Mouse (Mus musculus): Measurements from ENCODE around the gene Plk5. TPM values are rescaled to one million over a fixed set of nuclear protein-coding genes. Genes with fewer than 3 reads are reported as not detected.

Plk5 gene
- total and polyA plus RNA-seq, 3 experiments: 0.50 to 2.7 (median 0.63) TPM

GRCm38 (mm10) chr10:80400704-80401161 lies 44.5 kb downstream of the Plk5 start:
- peaks cover 11% of the 10 kb centered on the region for H3K4me1 ChIP-seq (ENCODE audit: control insufficient read depth, insufficient read depth, low read length)
- H3K79me2 ChIP-seq (replicated peaks; ENCODE audit: control insufficient read depth, insufficient read depth, low read length): peaks cover 4% of the 10 kb centered on the region
- no peaks in the 10 kb centered on the region for H3K36me3 ChIP-seq (ENCODE audit: control insufficient read depth, insufficient read depth, low read length)
- 46% methylated on average over 4 of the region's 4 CpGs for WGBS
- TF ChIP-seq EP300 (IDR thresholded peaks at IDR 0.05; ENCODE audit: insufficient read depth, low read depth, low read length) (no peak), CTCF (IDR thresholded peaks at IDR 0.05) (no peak), POLR2A (IDR thresholded peaks at IDR 0.05; ENCODE audit: insufficient read depth, low read depth, low read length) (no peak)
- H3K27ac ChIP-seq: no peak overlapping the region
- DNase-seq: no peak
- no peak overlapping the region for H3K9ac ChIP-seq (ENCODE audit: low read depth, low read length)
- H3K4me3 ChIP-seq: no peak overlapping the region
- no peaks in the 10 kb centered on the region for H3K27me3 ChIP-seq (ENCODE audit: control insufficient read depth, insufficient read depth, low read length)
- intact Hi-C loops (cut with DNase I): no loop called here

- 86% methylated on average over 4 of the region's 4 CpGs for WGBS
- intact Hi-C loops (cut with DNase I): no loop called here
- peak; percentile 77 for TF ChIP-seq CTCF (IDR thresholded peaks at IDR 0.05)
- no peak for TF ChIP-seq EP300 (IDR thresholded peaks at IDR 0.05; ENCODE audit: insufficient read depth, low read depth, low read length)
- no peak for TF ChIP-seq POLR2A (IDR thresholded peaks at IDR 0.05; ENCODE audit: insufficient read depth, low read depth, low read length)
- peaks cover 11% of the 10 kb centered on the region for H3K4me1 ChIP-seq (ENCODE audit: control insufficient read depth, insufficient read depth, low read length)
- peaks cover 2% of the 10 kb centered on the region; the same call in 1 of the 2 replicates for H3K79me2 ChIP-seq (replicated peaks; ENCODE audit: control insufficient read depth, insufficient read depth, low read length)
- H3K4me3 ChIP-seq: no peak overlapping the region
- no peak overlapping the region for H3K9ac ChIP-seq (ENCODE audit: low read depth, low read length)
- H3K36me3 ChIP-seq (ENCODE audit: control insufficient read depth, insufficient read depth, low read length): no peaks in the 10 kb centered on the region
- peak in 1 of 2 experiments; percentile 50 for DNase-seq
- no peaks in the 10 kb centered on the region for H3K27me3 ChIP-seq (ENCODE audit: control insufficient read depth, insufficient read depth, low read length)
- no peak overlapping the region for H3K27ac ChIP-seq
These were observed 46.9 kb downstream of the Plk5 start for GRCm38 (mm10) chr10:80403044-80403692.

- H3K79me2 ChIP-seq (replicated peaks; ENCODE audit: control insufficient read depth, insufficient read depth, low read length): peaks cover 2% of the 10 kb centered on the region; the same call in 1 of the 2 replicates
- peak; percentile 15; the same call in 1 of the 2 replicates for TF ChIP-seq CTCF (IDR thresholded peaks at IDR 0.05)
- TF ChIP-seq POLR2A (IDR thresholded peaks at IDR 0.05; ENCODE audit: insufficient read depth, low read depth, low read length): 0 out of 2 replicates have a peak, but pooled peaks have one; percentile 1
- no peak for TF ChIP-seq EP300 (IDR thresholded peaks at IDR 0.05; ENCODE audit: insufficient read depth, low read depth, low read length)
- H3K4me1 ChIP-seq (ENCODE audit: control insufficient read depth, insufficient read depth, low read length): peaks cover 7% of the 10 kb centered on the region
- intact Hi-C loops (cut with DNase I): loop anchor here (2.0 kb wide), 1 partner anchor 25 kb away; no protein-coding TSS in a partner anchor
- DNase-seq: no peak
- peak overlapping the region; percentile 88 for H3K4me3 ChIP-seq
- 43% methylated on average over 10 of the region's 10 CpGs for WGBS
- no peaks in the 10 kb centered on the region for H3K36me3 ChIP-seq (ENCODE audit: control insufficient read depth, insufficient read depth, low read length)
- no peaks in the 10 kb centered on the region for H3K27me3 ChIP-seq (ENCODE audit: control insufficient read depth, insufficient read depth, low read length)
- H3K9ac ChIP-seq (ENCODE audit: low read depth, low read length): peak overlapping the region; percentile 78
- H3K27ac ChIP-seq: peak overlapping the region; percentile 85
These were observed 49.4 kb downstream of the Plk5 start for GRCm38 (mm10) chr10:80405481-80406173.

- Histone ChIP-seq H3K79me2 (replicated peaks; ENCODE audit: control insufficient read depth, insufficient read depth, low read length) (peaks cover 2% of the 10 kb centered on the region; the same call in 1 of the 2 replicates), H3K27me3 (ENCODE audit: control insufficient read depth, insufficient read depth, low read length) (no peaks in the 10 kb centered on the region), H3K4me3 (peak within 1 kb of the TSS; percentile 88), H3K27ac (peak within 1 kb of the TSS; percentile 85), H3K4me1 (ENCODE audit: control insufficient read depth, insufficient read depth, low read length) (peaks cover 7% of the 10 kb centered on the region), H3K36me3 (ENCODE audit: control insufficient read depth, insufficient read depth, low read length) (no peaks in the 10 kb centered on the region), H3K9ac (ENCODE audit: low read depth, low read length) (peak within 1 kb of the TSS; percentile 78)
- intact Hi-C loops (cut with DNase I): loop anchor here (2.0 kb wide), 1 partner anchor 24 kb away; no protein-coding TSS in a partner anchor
- peak; percentile 67 for TF ChIP-seq EP300 (IDR thresholded peaks at IDR 0.05; ENCODE audit: insufficient read depth, low read depth, low read length)
- TF ChIP-seq POLR2A (IDR thresholded peaks at IDR 0.05; ENCODE audit: insufficient read depth, low read depth, low read length): peak; percentile 98
- no peak for TF ChIP-seq CTCF (IDR thresholded peaks at IDR 0.05)
- peak; percentile 93 to 96 for DNase-seq
- WGBS: under 1% methylated on average over 27 of the region's 27 CpGs
These were observed 50.6 kb downstream of the Plk5 start, which contains the start of gene Uqcr11 for GRCm38 (mm10) chr10:80406684-80407501. TSS of gene Uqcr11 (minus strand) at chr10:80406830.

GRCm38 (mm10) chr10:80407924-80408323 lies 51.7 kb downstream of the Plk5 start:
- intact Hi-C loops (cut with DNase I): loop anchor here (2.0 kb wide), 1 partner anchor 23 kb away; no protein-coding TSS in a partner anchor
- Histone ChIP-seq H3K27ac (no peak overlapping the region), H3K4me3 (no peak overlapping the region), H3K9ac (ENCODE audit: low read depth, low read length) (no peak overlapping the region), H3K79me2 (replicated peaks; ENCODE audit: control insufficient read depth, insufficient read depth, low read length) (peaks cover 2% of the 10 kb centered on the region; the same call in 1 of the 2 replicates), H3K36me3 (ENCODE audit: control insufficient read depth, insufficient read depth, low read length) (no peaks in the 10 kb centered on the region), H3K4me1 (ENCODE audit: control insufficient read depth, insufficient read depth, low read length) (peaks cover 7% of the 10 kb centered on the region), H3K27me3 (ENCODE audit: control insufficient read depth, insufficient read depth, low read length) (no peaks in the 10 kb centered on the region)
- no peak for TF ChIP-seq CTCF (IDR thresholded peaks at IDR 0.05)
- TF ChIP-seq EP300 (IDR thresholded peaks at IDR 0.05; ENCODE audit: insufficient read depth, low read depth, low read length): no peak
- no peak for TF ChIP-seq POLR2A (IDR thresholded peaks at IDR 0.05; ENCODE audit: insufficient read depth, low read depth, low read length)
- DNase-seq: no peak
- 40% methylated on average over 4 of the region's 4 CpGs for WGBS

Measured in heart, adult 2 months (tissue).